Mouse (Mus musculus) midbrain, postnatal 0 days (tissue): ENCODE measurements around the gene Rnd2. TPM values are rescaled to one million over a fixed set of nuclear protein-coding genes. Genes with fewer than 3 reads are reported as not detected.

ENCODE experiments used
- ATAC-seq: fragments of 200-750 bp; cut with Nextera tagmentation; 2 replicates; pipeline ENCODE4 v1.8.0; 2017; ENCODE audit warnings: moderate number of reproducible peaks, mild to moderate bottlenecking, moderate TSS enrichment, moderate library complexity; ENCODE audit not compliant: low FRiP score
- DNase-seq: peaks from one replicate; pipeline ENCODE4 v3.0.0-alpha.2; 2015; ENCODE audit warnings: low spot score
- H3K27ac ChIP-seq: fragments of 300-500 bp; sonication (generic); 2 replicates; pipeline ENCODE4 v1.5.1; 2014; ENCODE audit warnings: low read depth, mild to moderate bottlenecking, low read length, mixed read lengths
- H3K27me3 ChIP-seq: fragments of 300-500 bp; sonication (generic); 2 replicates; pipeline ENCODE4 v1.6.1; 2014; ENCODE audit warnings: low read length, control low read depth, mixed read lengths; ENCODE audit not compliant: insufficient read depth
- H3K36me3 ChIP-seq: fragments of 300-500 bp; sonication (generic); 2 replicates; pipeline ENCODE4 v1.6.1; 2014; ENCODE audit warnings: low read length, control low read depth, mixed read lengths; ENCODE audit not compliant: insufficient read depth
- H3K4me1 ChIP-seq: fragments of 300-500 bp; sonication (generic); 2 replicates; pipeline ENCODE4 v1.6.1; 2014; ENCODE audit warnings: mild to moderate bottlenecking, control low read depth, antibody characterized with exemption, low read length, mixed read lengths; ENCODE audit not compliant: insufficient read depth
- H3K4me2 ChIP-seq: fragments of 300-500 bp; sonication (generic); 2 replicates; pipeline ENCODE4 v1.6.1; 2014; ENCODE audit warnings: low read depth, mild to moderate bottlenecking, low read length, mixed read lengths; ENCODE audit not compliant: poor library complexity, severe bottlenecking
- H3K4me3 ChIP-seq: fragments of 300-500 bp; sonication (generic); 2 replicates; pipeline ENCODE4 v1.5.1; 2014; ENCODE audit warnings: low read depth, mild to moderate bottlenecking, low read length, moderate library complexity
- H3K9ac ChIP-seq: fragments of 300-500 bp; sonication (generic); replicated peaks from 2 replicates; pipeline ENCODE4 v1.6.1; 2014; ENCODE audit warnings: mild to moderate bottlenecking, low read length, moderate library complexity, mixed read lengths; ENCODE audit not compliant: poor library complexity, severe bottlenecking
- H3K9me3 ChIP-seq: fragments of 300-500 bp; sonication (generic); 2 replicates; pipeline ENCODE4 v1.6.1; 2016; ENCODE audit warnings: low read length, control low read depth
- CTCF ChIP-seq: IDR thresholded peaks from 2 replicates; pipeline ENCODE4 v1.5.1; 2016; ENCODE audit warnings: antibody characterized with exemption, mild to moderate bottlenecking
- WGBS: fragments of 180-500 bp; shearing (Covaris S2); extraction: QIAGEN DNeasy Blood & Tissue Kit; methylation state at CpG from one replicate; pipeline ENCODE4 v1.1.7; 2014; 5-methylcytosine and 5-hydroxymethylcytosine counted together
- polyA plus RNA-seq: library from polyadenylated mRNA; unstranded; fragments of >200 nt; fragmentation: Nextera tagmentation; extraction: Ambion mirVana; gene quantifications from 2 replicates; pipeline ENCODE4 v1.2.1, GENCODE M21; 2015
- total RNA-seq: library from RNA; depleted of rRNA; stranded (reverse); fragments of >200 nt; gene quantifications from 2 replicates; pipeline ENCODE4 v1.2.3, GENCODE M21; 2014; rRNA removed

Rnd2 gene
- 90.5 and 96.3 TPM in 2 replicates for total RNA-seq
- 95.7 and 104 TPM in 2 replicates for polyA plus RNA-seq

DNA sequence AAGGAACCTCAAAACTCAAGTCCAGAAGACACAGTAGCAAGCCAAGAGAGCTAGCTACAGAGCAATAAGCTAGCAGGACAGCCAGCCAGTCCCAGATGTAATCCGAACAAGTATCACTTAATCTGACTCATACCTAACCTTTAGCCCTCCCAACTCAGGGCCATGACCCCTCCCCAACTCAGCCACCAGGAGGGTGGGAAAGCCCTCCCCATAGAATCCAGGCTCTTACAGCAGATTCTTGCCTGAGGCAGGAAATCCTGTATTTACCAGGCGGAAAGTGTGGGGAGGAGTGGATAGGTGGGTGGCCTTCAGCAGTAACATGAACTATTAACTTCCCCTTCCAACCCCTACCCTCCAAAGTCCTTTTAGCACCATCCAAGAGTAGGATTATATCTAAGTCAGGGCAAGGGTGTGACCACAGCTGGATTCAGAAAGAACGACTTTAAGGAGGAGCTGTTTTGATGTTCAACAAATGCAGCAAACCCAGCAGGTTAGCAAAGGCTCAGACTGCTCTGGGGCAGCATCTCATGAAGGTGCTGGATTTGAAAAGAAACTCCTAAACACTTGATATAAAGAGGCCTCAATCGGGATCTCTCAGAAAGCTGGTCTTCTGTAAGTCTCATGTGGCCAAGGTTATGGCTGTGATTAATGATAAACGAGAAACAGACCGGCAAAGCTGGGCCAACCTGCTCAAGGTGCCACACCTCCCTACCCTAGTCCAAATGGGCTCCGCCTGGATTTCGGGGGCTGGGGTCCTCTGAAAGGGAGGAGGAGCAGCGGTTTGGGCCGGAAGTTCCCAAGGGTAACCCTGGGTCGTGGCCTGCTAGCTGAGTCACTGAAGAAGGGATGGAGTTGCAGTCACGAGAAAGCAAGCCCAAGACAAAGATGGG is at the start of gene Rnd2:
Gene Rnd2, plus strand, starts transcription at position 789 of the 890 bp plus-strand sequence.
- H3K4me1 ChIP-seq: peaks cover 23% of the 10 kb centered on the region
- no peak for TF ChIP-seq CTCF
- WGBS: 10% methylated on average over 12 of the region's 12 CpGs

GRCm38 (mm10) chr11:101415306-101415705 is 49.5 kb upstream of the Rnd2 start:
- no peak overlapping the region for H3K4me2 ChIP-seq
- ATAC-seq: no peak
- 85% methylated on average over 2 of the region's 2 CpGs for WGBS
- no peak overlapping the region for H3K9ac ChIP-seq
- no peaks in the 10 kb centered on the region for H3K9me3 ChIP-seq
- H3K27me3 ChIP-seq: no peaks in the 10 kb centered on the region
- H3K4me3 ChIP-seq: no peak overlapping the region
- DNase-seq: no peak
- H3K36me3 ChIP-seq: peaks cover 23% of the 10 kb centered on the region
- H3K27ac ChIP-seq: no peak overlapping the region
- peak; percentile 37 for TF ChIP-seq CTCF
- H3K4me1 ChIP-seq: no peaks in the 10 kb centered on the region

More for the DNA sequence above, at the start of gene Rnd2:
- H3K27me3 ChIP-seq: no peaks in the 10 kb centered on the region
- peak within 1 kb of the TSS; percentile 85 for H3K4me2 ChIP-seq
- DNase-seq: no peak
- H3K4me3 ChIP-seq: peak within 1 kb of the TSS; percentile 96
- no peak for ATAC-seq
- peak within 1 kb of the TSS; percentile 92 for H3K27ac ChIP-seq
- H3K9me3 ChIP-seq: no peaks in the 10 kb centered on the region
- H3K9ac ChIP-seq: peak within 1 kb of the TSS; percentile 90
- H3K36me3 ChIP-seq: peaks cover 23% of the 10 kb centered on the region

DNA sequence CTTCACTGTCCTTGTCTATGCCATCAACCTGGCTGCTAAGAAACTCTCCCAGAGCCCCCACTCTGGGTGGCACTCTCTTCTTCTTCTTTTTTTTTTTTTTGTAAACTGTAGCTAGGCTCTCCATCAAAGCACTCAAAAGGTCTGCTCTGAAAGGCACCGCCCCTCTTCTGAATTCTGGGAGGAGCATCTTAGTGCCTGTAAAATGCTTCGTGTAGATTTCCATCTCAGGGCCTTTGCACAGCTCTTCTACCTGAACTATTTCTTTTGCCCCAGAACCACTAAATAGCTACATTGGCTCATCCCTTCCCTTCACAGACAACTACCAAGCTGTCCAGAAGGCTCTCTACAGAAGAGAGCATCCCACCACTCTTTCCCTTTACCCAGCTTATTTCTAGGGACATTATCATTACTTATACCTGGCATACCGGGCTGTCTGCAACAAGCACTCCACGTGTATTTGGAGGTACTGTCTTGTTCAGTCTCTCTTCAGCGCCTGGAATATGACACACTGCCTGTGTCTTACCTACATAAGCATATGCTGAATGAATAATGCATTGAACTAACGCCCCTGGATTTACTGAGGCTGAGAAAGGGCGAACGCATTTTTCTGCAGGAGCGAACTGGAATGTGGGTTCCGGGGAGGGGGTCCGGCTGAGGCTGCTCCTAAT is 48.2 kb upstream of the Rnd2 start:
- ATAC-seq (no peak), DNase-seq (no peak)
- H3K9ac ChIP-seq: peak overlapping the region; percentile 88
- peak overlapping the region; percentile 70 for H3K4me2 ChIP-seq
- peak overlapping the region; percentile 90 for H3K27ac ChIP-seq
- peak overlapping the region; percentile 74 for H3K4me3 ChIP-seq
- H3K27me3 ChIP-seq: no peaks in the 10 kb centered on the region
- H3K9me3 ChIP-seq: no peaks in the 10 kb centered on the region
- H3K4me1 ChIP-seq: no peaks in the 10 kb centered on the region
- no peak for TF ChIP-seq CTCF
- under 1% methylated on average over 11 of the region's 11 CpGs for WGBS
- peaks cover 12% of the 10 kb centered on the region for H3K36me3 ChIP-seq

- Histone ChIP-seq H3K4me3 (peak within 1 kb of the TSS; percentile 74), H3K4me2 (peak within 1 kb of the TSS; percentile 70), H3K9ac (peak within 1 kb of the TSS; percentile 88), H3K9me3 (no peaks in the 10 kb centered on the region), H3K36me3 (peaks cover 7% of the 10 kb centered on the region), H3K27ac (peak within 1 kb of the TSS; percentile 90), H3K27me3 (no peaks in the 10 kb centered on the region), H3K4me1 (no peaks in the 10 kb centered on the region)
- no peak for TF ChIP-seq CTCF
- peak; percentile 82 for ATAC-seq
- DNase-seq: peak; percentile 86
- under 1% methylated on average over 45 of the region's 45 CpGs for WGBS
These were observed 47.5 kb upstream of the Rnd2 start, which contains the start of gene Aarsd1 for GRCm38 (mm10) chr11:101417101-101417855. Aarsd1 (minus strand) TSS chr11:101417615.

DNA sequence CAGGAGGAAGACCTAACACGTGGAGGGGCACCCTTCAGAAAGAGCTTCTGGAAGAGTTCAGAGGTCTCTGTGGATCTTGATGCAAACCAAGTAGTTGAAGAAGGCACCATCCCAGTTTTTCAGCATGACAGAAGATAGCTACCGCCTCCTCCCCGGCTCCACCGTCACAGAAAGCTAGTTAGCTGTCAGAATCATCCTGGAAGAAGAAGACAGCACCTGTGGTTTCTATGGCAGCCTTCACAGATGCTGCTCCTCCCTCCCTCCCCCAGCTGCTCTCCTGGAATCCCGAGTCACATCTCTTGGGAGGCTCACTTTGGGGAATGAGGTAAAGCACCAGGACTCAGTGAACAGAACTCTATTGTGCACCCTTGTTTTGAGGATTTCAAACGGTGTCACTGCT is 45.8 kb upstream of the Rnd2 start:
- Histone ChIP-seq H3K27ac (no peak overlapping the region), H3K4me2 (no peak overlapping the region), H3K27me3 (no peaks in the 10 kb centered on the region), H3K9me3 (no peaks in the 10 kb centered on the region), H3K36me3 (peaks cover under 1% of the 10 kb centered on the region; the same call in 1 of the 2 replicates), H3K4me1 (peaks cover under 1% of the 10 kb centered on the region; the same call in 1 of the 2 replicates), H3K4me3 (no peak overlapping the region), H3K9ac (no peak overlapping the region)
- DNase-seq (no peak), ATAC-seq (no peak)
- 63% methylated on average over 6 of the region's 6 CpGs for WGBS
- TF ChIP-seq CTCF: no peak
